ENCODE assay signal across 19 mouse cellular contexts in the genomic region with DNA sequence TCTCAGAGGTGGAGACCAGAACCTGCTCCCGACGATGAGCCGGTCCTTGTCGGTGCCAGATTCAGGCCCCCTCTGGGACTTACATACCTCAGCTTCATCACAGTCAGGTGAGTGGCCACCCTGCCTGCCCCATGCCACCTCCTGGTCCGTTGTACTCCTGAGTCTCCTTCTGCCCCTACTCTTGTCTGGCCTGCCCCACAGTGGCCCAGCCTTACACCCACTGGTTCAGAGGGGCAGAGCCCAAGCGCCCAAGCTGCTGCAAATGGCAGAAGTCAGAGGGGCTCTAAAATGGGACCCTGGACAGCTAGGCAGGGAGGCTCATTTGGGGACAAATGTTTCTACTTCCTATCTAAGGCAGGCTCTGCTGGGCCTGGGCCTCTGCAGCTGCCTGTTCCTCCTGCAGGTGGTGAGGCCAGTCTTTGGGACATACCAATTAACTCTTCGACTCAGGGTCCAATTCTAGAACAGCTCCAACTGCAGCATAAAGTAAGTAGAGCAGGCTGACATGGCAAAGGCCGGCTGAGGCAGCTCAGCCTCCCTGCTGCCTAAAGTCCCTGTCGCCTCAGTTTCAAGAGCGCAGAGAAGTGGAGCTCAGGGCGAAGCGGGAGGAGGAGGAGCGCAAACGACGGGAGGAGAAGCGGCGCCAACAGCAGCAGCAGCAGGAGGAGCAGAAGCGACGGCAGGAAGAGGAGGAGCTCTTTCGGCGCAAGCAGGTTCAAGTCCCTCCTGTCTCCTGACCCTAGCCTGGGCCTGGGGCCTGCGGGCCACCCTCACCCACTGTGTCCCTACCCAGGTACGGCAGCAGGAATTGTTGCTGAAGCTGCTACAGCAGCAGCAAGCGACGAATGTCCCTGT. TPM values are rescaled to one million over a fixed set of nuclear protein-coding genes. Genes with fewer than 3 reads are reported as not detected.
DNase-seq lines count a peak whose midpoint lies in the region; ATAC-seq and TF ChIP-seq lines count a peak whose summit lies in the region.
"Had no signal": no experiment of that assay in that cellular context is flagged by ENCODE, and none has a peak within 500 bp of the region (broad histone marks: within the 10 kb centered on the region; RNA-seq: fewer than 3 reads in every experiment).

No protein-coding gene starts in this region.

- H3K36me3 ChIP-seq in forebrain, embryonic 12.5 days (replicated peaks), result peaks cover 98% of the 10 kb centered on the region
- peaks cover 93% of the 10 kb centered on the region for H3K36me3 ChIP-seq in forebrain, postnatal 0 days (ENCODE audit: insufficient read depth)
- H3K36me3 ChIP-seq in lung, postnatal 0 days (ENCODE audit: insufficient read depth, low read length), result peaks cover 64% of the 10 kb centered on the region
- peaks cover 99% of the 10 kb centered on the region for H3K36me3 ChIP-seq in G1E (replicated peaks)
- peaks cover 5% of the 10 kb centered on the region for H3K36me3 ChIP-seq in myocyte (ENCODE audit: control insufficient read depth, insufficient read depth)

- 84% methylated on average over 25 of the region's 25 CpGs for WGBS in forebrain, embryonic 12.5 days
- WGBS in forebrain, postnatal 0 days, result 82% methylated on average over 24 of the region's 25 CpGs
- WGBS in lung, postnatal 0 days, result 74% methylated on average over 25 of the region's 25 CpGs

- no peak overlapping the region for H3K4me2 ChIP-seq in forebrain, embryonic 12.5 days
- no peak overlapping the region for H3K4me2 ChIP-seq in forebrain, postnatal 0 days (ENCODE audit: low read depth)
- H3K4me2 ChIP-seq in lung, postnatal 0 days (replicated peaks; ENCODE audit: low read depth, low read length), result no peak overlapping the region
- H3K4me2 ChIP-seq in myocyte (ENCODE audit: low read depth), result no peak overlapping the region
- H3K4me2 ChIP-seq: hindbrain, embryonic 15.5 days; lung, embryonic 14.5 days had no signal

- no peak for TF ChIP-seq EP300 in lung, postnatal 0 days (IDR thresholded peaks at IDR 0.05)

- no peaks in the 10 kb centered on the region for H3K9me3 ChIP-seq in forebrain, embryonic 12.5 days
- H3K9me3 ChIP-seq in forebrain, postnatal 0 days (ENCODE audit: low read length), result no peaks in the 10 kb centered on the region
- H3K9me3 ChIP-seq in lung, postnatal 0 days (ENCODE audit: low read length), result no peaks in the 10 kb centered on the region
- H3K9me3 ChIP-seq in G1E (replicated peaks), result no peaks in the 10 kb centered on the region
- H3K9me3 ChIP-seq: hindbrain, embryonic 15.5 days; megakaryocyte, embryonic 14.5 days had no signal

- no peak for TF ChIP-seq CTCF in forebrain, postnatal 0 days (IDR thresholded peaks at IDR 0.05; ENCODE audit: low read depth)
- peak; percentile 29 for TF ChIP-seq CTCF in lung, postnatal 0 days (IDR thresholded peaks at IDR 0.05)
- no peak for TF ChIP-seq CTCF in G1E (IDR thresholded peaks at IDR 0.05; ENCODE audit: low read depth, low read length)

- no peak for ATAC-seq in forebrain, embryonic 12.5 days (ENCODE audit: low FRiP score)
- ATAC-seq in forebrain, postnatal 0 days, result no peak
- no peak for ATAC-seq in lung, postnatal 0 days
- ATAC-seq in G1E (ENCODE audit: extremely low read depth, insufficient number of reproducible peaks, low FRiP score, poor library complexity, severe bottlenecking), result no peak

- no peak for TF ChIP-seq POLR2A in myocyte (IDR thresholded peaks at IDR 0.05; ENCODE audit: insufficient read length, low read depth)

- no peak overlapping the region for H3ac ChIP-seq in myocyte (ENCODE audit: control insufficient read depth, insufficient read length)

- peaks cover 25% of the 10 kb centered on the region for H3K4me1 ChIP-seq in forebrain, embryonic 12.5 days
- no peaks in the 10 kb centered on the region for H3K4me1 ChIP-seq in forebrain, postnatal 0 days (ENCODE audit: insufficient read depth)
- no peaks in the 10 kb centered on the region for H3K4me1 ChIP-seq in lung, postnatal 0 days (ENCODE audit: insufficient read depth, low read depth, low read length)
- H3K4me1 ChIP-seq in G1E (ENCODE audit: insufficient read depth, low read depth, low read length), result peaks cover 93% of the 10 kb centered on the region

- peaks cover under 1% of the 10 kb centered on the region for H3K79me2 ChIP-seq in myocyte (ENCODE audit: control insufficient read depth, insufficient read depth)

- peak overlapping the region; percentile 56; the same call in 1 of the 2 replicates for H3K27ac ChIP-seq in forebrain, embryonic 12.5 days
- no peak overlapping the region for H3K27ac ChIP-seq in forebrain, postnatal 0 days (ENCODE audit: low read depth, low read length)
- no peak overlapping the region for H3K27ac ChIP-seq in lung, postnatal 0 days (ENCODE audit: low read length)
- H3K27ac ChIP-seq: hindbrain, embryonic 15.5 days had no signal

- no peak for DNase-seq in forebrain, postnatal 0 days
- peak; percentile 5 for DNase-seq in lung, postnatal 0 days (ENCODE audit: low spot score)
- no peak for DNase-seq in lung, postnatal 14 days
- DNase-seq in G1E (ENCODE audit: low spot score), result no peak
- no peak for DNase-seq in left cerebral cortex, adult 11 months (ENCODE audit: low spot score)
- DNase-seq in adrenal gland, postnatal 25 days, result no peak
- DNase-seq: cerebellum, postnatal 14 days; gastrocnemius, postnatal 36 days; kidney, adult 9 months; lung, embryonic 14.5 days; right cerebral cortex, postnatal 25 days had no signal

- H3K4me3 ChIP-seq in forebrain, embryonic 12.5 days (replicated peaks), result no peak overlapping the region; the same call in 1 of the 2 replicates
- no peak overlapping the region for H3K4me3 ChIP-seq in forebrain, postnatal 0 days (ENCODE audit: low read depth, low read length)
- no peak overlapping the region for H3K4me3 ChIP-seq in lung, postnatal 0 days (ENCODE audit: low read depth, low read length)
- H3K4me3 ChIP-seq in G1E (ENCODE audit: low read depth, low read length) (peak overlapping the region; percentile 18; the same call in 1 of the 2 replicates), myocyte (no peak overlapping the region)
- H3K4me3 ChIP-seq: hindbrain, embryonic 15.5 days; megakaryocyte, embryonic 14.5 days had no signal

- H3K27me3 ChIP-seq in forebrain, embryonic 12.5 days, result no peaks in the 10 kb centered on the region
- no peaks in the 10 kb centered on the region for H3K27me3 ChIP-seq in forebrain, postnatal 0 days (ENCODE audit: insufficient read depth, low read length)
- H3K27me3 ChIP-seq in lung, postnatal 0 days (replicated peaks; ENCODE audit: insufficient read depth, low read length), result no peaks in the 10 kb centered on the region
- H3K27me3 ChIP-seq in G1E (ENCODE audit: insufficient read depth, low read length), result no peaks in the 10 kb centered on the region
- H3K27me3 ChIP-seq in myocyte (ENCODE audit: control insufficient read depth, insufficient read depth, insufficient read length), result no peaks in the 10 kb centered on the region
- H3K27me3 ChIP-seq: hindbrain, embryonic 15.5 days; megakaryocyte, embryonic 14.5 days had no signal

- no peak overlapping the region for H3K9ac ChIP-seq in forebrain, embryonic 12.5 days
- no peak overlapping the region for H3K9ac ChIP-seq in forebrain, postnatal 0 days
- no peak overlapping the region for H3K9ac ChIP-seq in lung, postnatal 0 days (replicated peaks; ENCODE audit: low read depth)
- H3K9ac ChIP-seq: hindbrain, embryonic 15.5 days; lung, embryonic 14.5 days had no signal

RNA-seq across cellular contexts. Expression of a gene that starts 5.3 kb away (rescaled TPM):
- polyA plus RNA-seq in forebrain, embryonic 12.5 days (2016; fragmentation: Nextera tagmentation; extraction: Ambion mirVana), result 18.7 TPM in 2 replicates
- total RNA-seq in forebrain, postnatal 0 days (2014; rRNA removed), result 21.1 and 25.2 TPM in 2 replicates
- polyA plus RNA-seq in forebrain, postnatal 0 days (2015; fragmentation: Nextera tagmentation; extraction: Ambion mirVana), result 6.1 and 10.6 TPM in 2 replicates
- polyA plus RNA-seq in lung, postnatal 0 days (2015; fragmentation: Nextera tagmentation; extraction: Ambion mirVana), result 10.6 and 12.4 TPM in 2 replicates
- total RNA-seq in G1E (2014; fragmentation: Nextera tagmentation) (23.2 and 30.3 TPM in 2 replicates), G1E (2017) (6.8 and 7.0 TPM in 2 replicates)
- polyA plus RNA-seq in G1E (2012) (49.0 and 50.4 TPM in 2 replicates), myocyte (2012; fragmentation: generic; extraction: Trizol) (9.6 TPM)
- 34.7 and 52.3 TPM in 2 replicates for total RNA-seq in adrenal gland, postnatal 25 days (2021)

RNA-seq across cellular contexts. Expression of a gene that starts 9.4 kb away (rescaled TPM):
- polyA plus RNA-seq in forebrain, embryonic 12.5 days (2016; fragmentation: Nextera tagmentation; extraction: Ambion mirVana), result 0.38 and 0.47 TPM in 2 replicates
- total RNA-seq in forebrain, postnatal 0 days (2014; rRNA removed), result not detected in 2 replicates
- polyA plus RNA-seq in forebrain, postnatal 0 days (2015; fragmentation: Nextera tagmentation; extraction: Ambion mirVana), result not detected in 2 replicates
- not detected in 2 replicates for polyA plus RNA-seq in lung, postnatal 0 days (2015; fragmentation: Nextera tagmentation; extraction: Ambion mirVana)
- total RNA-seq in G1E (2014; fragmentation: Nextera tagmentation) (not detected in 2 replicates), G1E (2017) (not detected in 2 replicates)
- polyA plus RNA-seq in G1E (2012) (not detected in 2 replicates), myocyte (2012; fragmentation: generic; extraction: Trizol) (not detected)
- total RNA-seq in adrenal gland, postnatal 25 days (2021), result not detected in 2 replicates
- total RNA-seq: gastrocnemius, postnatal 36 days; layer of hippocampus, adult 18-20 months; liver, adult 2 months; neutrophil, adult 5-6 weeks had no signal
- polyA plus RNA-seq: heart, embryonic 14.5 days; hindbrain, embryonic 15.5 days; liver, adult 2 months had no signal

RNA-seq across cellular contexts. Expression of a gene that starts 9.7 kb away (rescaled TPM):
- 411 and 417 TPM in 2 replicates for polyA plus RNA-seq in forebrain, embryonic 12.5 days (2016; fragmentation: Nextera tagmentation; extraction: Ambion mirVana)
- 1,237 and 1,339 TPM in 2 replicates for total RNA-seq in forebrain, postnatal 0 days (2014; rRNA removed)
- 766 and 769 TPM in 2 replicates for polyA plus RNA-seq in forebrain, postnatal 0 days (2015; fragmentation: Nextera tagmentation; extraction: Ambion mirVana)
- 507 and 513 TPM in 2 replicates for polyA plus RNA-seq in lung, postnatal 0 days (2015; fragmentation: Nextera tagmentation; extraction: Ambion mirVana)
- 229 and 302 TPM in 2 replicates for total RNA-seq in G1E (2014; fragmentation: Nextera tagmentation)
- total RNA-seq in G1E (2017), result 255 and 347 TPM in 2 replicates
- 501 and 571 TPM in 2 replicates for polyA plus RNA-seq in G1E (2012)
- 632 TPM for polyA plus RNA-seq in myocyte (2012; fragmentation: generic; extraction: Trizol)
- 580 and 681 TPM in 2 replicates for total RNA-seq in adrenal gland, postnatal 25 days (2021)

RNA-seq across cellular contexts. Expression of a gene that starts 21.3 kb away (rescaled TPM):
- 61.6 and 62.1 TPM in 2 replicates for polyA plus RNA-seq in forebrain, embryonic 12.5 days (2016; fragmentation: Nextera tagmentation; extraction: Ambion mirVana)
- total RNA-seq in forebrain, postnatal 0 days (2014; rRNA removed), result 79.1 and 80.6 TPM in 2 replicates
- polyA plus RNA-seq in forebrain, postnatal 0 days (2015; fragmentation: Nextera tagmentation; extraction: Ambion mirVana), result 99.2 and 110 TPM in 2 replicates
- polyA plus RNA-seq in lung, postnatal 0 days (2015; fragmentation: Nextera tagmentation; extraction: Ambion mirVana), result 37.8 and 38.7 TPM in 2 replicates
- total RNA-seq in G1E (2014; fragmentation: Nextera tagmentation), result 9.0 and 14.1 TPM in 2 replicates
- 29.3 and 33.2 TPM in 2 replicates for total RNA-seq in G1E (2017)
- polyA plus RNA-seq in G1E (2012), result 39.8 and 55.7 TPM in 2 replicates
- polyA plus RNA-seq in myocyte (2012; fragmentation: generic; extraction: Trizol), result 53.0 TPM
- total RNA-seq in adrenal gland, postnatal 25 days (2021), result 29.9 and 31.7 TPM in 2 replicates

RNA-seq across cellular contexts. Expression of a gene that starts 29.7 kb away (rescaled TPM):
- polyA plus RNA-seq in forebrain, embryonic 12.5 days (2016; fragmentation: Nextera tagmentation; extraction: Ambion mirVana), result 76.1 and 80.3 TPM in 2 replicates
- total RNA-seq in forebrain, postnatal 0 days (2014; rRNA removed), result 234 and 254 TPM in 2 replicates
- 256 and 281 TPM in 2 replicates for polyA plus RNA-seq in forebrain, postnatal 0 days (2015; fragmentation: Nextera tagmentation; extraction: Ambion mirVana)
- polyA plus RNA-seq in lung, postnatal 0 days (2015; fragmentation: Nextera tagmentation; extraction: Ambion mirVana), result 0.15 TPM in 1 of 2 replicates, not detected in the other
- total RNA-seq in G1E (2014; fragmentation: Nextera tagmentation) (not detected in 2 replicates), G1E (2017) (0.11 TPM in 1 of 2 replicates, not detected in the other)
- polyA plus RNA-seq in G1E (2012) (not detected in 2 replicates), myocyte (2012; fragmentation: generic; extraction: Trizol) (not detected)
- 2.7 and 6.4 TPM in 2 replicates for total RNA-seq in adrenal gland, postnatal 25 days (2021)
- total RNA-seq: gastrocnemius, postnatal 36 days; liver, adult 2 months; neutrophil, adult 5-6 weeks had no signal
- polyA plus RNA-seq: liver, adult 2 months; lung, embryonic 14.5 days had no signal
